Comparison of ENCODE assay signal across 9 mouse cellular contexts in genomic region chr10:80661149-80661548, GRCm38 (mm10). TPM values are rescaled to one million over a fixed set of nuclear protein-coding genes. Genes with fewer than 3 reads are reported as not detected.
A peak's percentile ranks its signal among the peaks of the same experiment; 100 is the strongest.
DNase-seq lines count a peak whose midpoint lies in the region; ATAC-seq and TF ChIP-seq lines count a peak whose summit lies in the region.
"Had no signal": no experiment of that assay in that cellular context is flagged by ENCODE, and none has a peak within 500 bp of the region (broad histone marks: within the 10 kb centered on the region; RNA-seq: fewer than 3 reads in every experiment).

No protein-coding gene starts in this region.

- H3K4me1 ChIP-seq in intestine, postnatal 0 days (replicated peaks; ENCODE audit: control insufficient read depth, insufficient read depth, low read length), result peaks cover 7% of the 10 kb centered on the region; the same call in 1 of the 2 replicates
- peaks cover 40% of the 10 kb centered on the region for H3K4me1 ChIP-seq in intestine, embryonic 16.5 days (ENCODE audit: control insufficient read depth, insufficient read depth, low read length)

- H3K9me3 ChIP-seq in intestine, postnatal 0 days (ENCODE audit: control insufficient read depth), result no peaks in the 10 kb centered on the region
- H3K9me3 ChIP-seq in intestine, embryonic 16.5 days (ENCODE audit: control insufficient read depth, low read length), result no peaks in the 10 kb centered on the region
- H3K9me3 ChIP-seq: megakaryocyte, embryonic 14.5 days had no signal

- H3K36me3 ChIP-seq in intestine, postnatal 0 days (ENCODE audit: control insufficient read depth, insufficient read depth), result peaks cover 3% of the 10 kb centered on the region; the same call in 1 of the 2 replicates
- H3K36me3 ChIP-seq in intestine, embryonic 16.5 days (ENCODE audit: control insufficient read depth, insufficient read depth, low read length), result no peaks in the 10 kb centered on the region

- H3K27ac ChIP-seq in intestine, postnatal 0 days (ENCODE audit: low read depth, low read length), result no peak overlapping the region
- no peak overlapping the region for H3K27ac ChIP-seq in intestine, embryonic 16.5 days (ENCODE audit: low read length)

- TF ChIP-seq CTCF in intestine, postnatal 0 days (IDR thresholded peaks at IDR 0.05; ENCODE audit: low read depth), result peak; percentile 80

- no peaks in the 10 kb centered on the region for H3K27me3 ChIP-seq in intestine, postnatal 0 days (replicated peaks; ENCODE audit: control insufficient read depth, insufficient read depth, low read length)
- no peaks in the 10 kb centered on the region for H3K27me3 ChIP-seq in intestine, embryonic 16.5 days (replicated peaks; ENCODE audit: control insufficient read depth, insufficient read depth, low read length)
- H3K27me3 ChIP-seq: megakaryocyte, embryonic 14.5 days had no signal

- no peak overlapping the region for H3K4me3 ChIP-seq in intestine, postnatal 0 days (ENCODE audit: low read depth, low read length)
- no peak overlapping the region for H3K4me3 ChIP-seq in intestine, embryonic 16.5 days (ENCODE audit: low read length)
- H3K4me3 ChIP-seq: megakaryocyte, embryonic 14.5 days had no signal

- 39% methylated on average over 5 of the region's 5 CpGs for WGBS in intestine, postnatal 0 days
- 39% methylated on average over 5 of the region's 5 CpGs for WGBS in intestine, embryonic 16.5 days

- no peak overlapping the region for H3K4me2 ChIP-seq in intestine, postnatal 0 days (replicated peaks; ENCODE audit: low read depth)
- H3K4me2 ChIP-seq in intestine, embryonic 16.5 days (ENCODE audit: low read depth, low read length), result no peak overlapping the region

- peak; percentile 33 for DNase-seq in MEL-GATA-1-ER (ENCODE audit: extremely low read depth, low read depth)
- DNase-seq in embryo, embryonic 11 days, result peak; percentile 63
- DNase-seq in lung, postnatal 25 days (ENCODE audit: low spot score), result peak; percentile 57
- peak; percentile 87 for DNase-seq in thymus, postnatal 25 days
- no peak for DNase-seq in cerebellum, adult 11 months

- H3K9ac ChIP-seq in intestine, postnatal 0 days (ENCODE audit: low read depth, low read length), result no peak overlapping the region
- H3K9ac ChIP-seq in intestine, embryonic 16.5 days (ENCODE audit: low read depth, low read length), result no peak overlapping the region

- no peak for ATAC-seq in intestine, postnatal 0 days
- ATAC-seq in intestine, embryonic 16.5 days, result no peak
- ATAC-seq in erythroblast, adult 5-6 weeks (replicated peaks; ENCODE audit: low FRiP score, poor library complexity, severe bottlenecking), result no peak

RNA-seq across cellular contexts. Expression of gene Btbd2, which starts 4.3 kb away (rescaled TPM):
- 21.5 and 23.5 TPM in 2 replicates for polyA plus RNA-seq in intestine, postnatal 0 days (2015; fragmentation: Nextera tagmentation; extraction: Ambion mirVana)
- 9.2 and 10.6 TPM in 2 replicates for polyA plus RNA-seq in intestine, embryonic 16.5 days (2015; fragmentation: Nextera tagmentation; extraction: Ambion mirVana)
- 5.6 and 6.1 TPM in 2 replicates for total RNA-seq in erythroblast, adult 5-6 weeks (2015; ENCODE audit: low replicate concordance)
- 5.6 and 11.4 TPM in 2 replicates for total RNA-seq in erythroblast, adult 5-6 weeks (2017; ENCODE audit: low replicate concordance)

RNA-seq across cellular contexts. Expression of gene Mknk2, which starts 16.8 kb away (rescaled TPM):
- polyA plus RNA-seq in intestine, postnatal 0 days (2015; fragmentation: Nextera tagmentation; extraction: Ambion mirVana), result 38.4 and 38.6 TPM in 2 replicates
- 18.3 and 49.9 TPM in 2 replicates for polyA plus RNA-seq in intestine, embryonic 16.5 days (2015; fragmentation: Nextera tagmentation; extraction: Ambion mirVana)
- 40.2 and 47.4 TPM in 2 replicates for total RNA-seq in erythroblast, adult 5-6 weeks (2015; ENCODE audit: low replicate concordance)
- 28.4 and 40.8 TPM in 2 replicates for total RNA-seq in erythroblast, adult 5-6 weeks (2017; ENCODE audit: low replicate concordance)

RNA-seq across cellular contexts. Expression of gene Csnk1g2, which starts 38.5 kb away (rescaled TPM):
- polyA plus RNA-seq in intestine, postnatal 0 days (2015; fragmentation: Nextera tagmentation; extraction: Ambion mirVana), result 97.5 and 99.2 TPM in 2 replicates
- 15.1 and 22.2 TPM in 2 replicates for polyA plus RNA-seq in intestine, embryonic 16.5 days (2015; fragmentation: Nextera tagmentation; extraction: Ambion mirVana)
- 25.5 and 25.6 TPM in 2 replicates for total RNA-seq in erythroblast, adult 5-6 weeks (2015; ENCODE audit: low replicate concordance)
- total RNA-seq in erythroblast, adult 5-6 weeks (2017; ENCODE audit: low replicate concordance), result 28.2 and 28.9 TPM in 2 replicates

RNA-seq across cellular contexts. Expression of gene Mob3a, which starts 40.6 kb away (rescaled TPM):
- 14.4 and 15.4 TPM in 2 replicates for polyA plus RNA-seq in intestine, postnatal 0 days (2015; fragmentation: Nextera tagmentation; extraction: Ambion mirVana)
- 39.8 and 41.8 TPM in 2 replicates for polyA plus RNA-seq in intestine, embryonic 16.5 days (2015; fragmentation: Nextera tagmentation; extraction: Ambion mirVana)
- 13.4 and 25.6 TPM in 2 replicates for total RNA-seq in erythroblast, adult 5-6 weeks (2015; ENCODE audit: low replicate concordance)
- 11.0 and 18.2 TPM in 2 replicates for total RNA-seq in erythroblast, adult 5-6 weeks (2017; ENCODE audit: low replicate concordance)

RNA-seq across cellular contexts. Expression of gene Izumo4, which starts 40.8 kb away (rescaled TPM):
- 12.2 and 14.4 TPM in 2 replicates for polyA plus RNA-seq in intestine, postnatal 0 days (2015; fragmentation: Nextera tagmentation; extraction: Ambion mirVana)
- polyA plus RNA-seq in intestine, embryonic 16.5 days (2015; fragmentation: Nextera tagmentation; extraction: Ambion mirVana), result 18.5 and 25.0 TPM in 2 replicates
- 8.6 and 9.8 TPM in 2 replicates for total RNA-seq in erythroblast, adult 5-6 weeks (2015; ENCODE audit: low replicate concordance)
- 1.3 and 2.2 TPM in 2 replicates for total RNA-seq in erythroblast, adult 5-6 weeks (2017; ENCODE audit: low replicate concordance)
